Mouse (Mus musculus): ENCODE data around the gene Gipc3.

Gene Gipc3

GRCm38 (mm10) chr10:81344421-81345161 is 1.5 kb upstream of the Gipc3 start:
- no peak for DNase-seq

DNA sequence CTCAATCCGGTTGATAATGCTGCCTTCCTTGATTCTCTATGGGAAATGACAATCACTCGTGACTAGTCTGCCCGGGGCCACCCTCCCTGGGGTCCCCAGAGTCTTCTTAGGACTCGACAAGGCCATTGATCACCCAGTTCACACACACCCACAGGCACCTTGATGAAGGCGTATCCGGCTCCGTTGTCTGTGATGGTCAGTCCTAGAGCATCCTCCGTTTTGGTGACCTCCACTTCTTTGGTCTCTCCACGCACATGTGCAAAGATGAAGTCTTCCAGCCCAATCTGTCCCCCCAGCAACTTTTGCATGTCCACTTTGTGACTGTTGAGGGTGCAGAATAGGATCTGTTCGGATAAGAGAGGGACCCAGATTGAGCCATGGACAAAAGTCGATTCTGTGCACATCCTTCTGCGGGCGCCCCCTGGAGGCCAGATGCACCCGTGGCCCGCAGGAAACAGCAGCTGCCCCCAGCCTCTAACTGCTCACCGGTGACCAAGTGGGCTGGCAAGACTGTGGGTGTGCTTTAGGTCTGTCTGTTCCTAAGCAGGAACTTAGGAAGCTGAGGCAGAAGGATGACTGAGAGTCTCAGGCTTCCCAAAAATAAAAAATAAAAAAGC is 1.6 kb downstream of the Gipc3 start:
- DNase-seq = no peak

GRCm38 (mm10) chr10:81340551-81341332 is 2.3 kb downstream of the Gipc3 start:
- DNase-seq = no peak

- DNase-seq = no peak
Observed at GRCm38 (mm10) chr10:81336558-81336957, 6.5 kb downstream of the Gipc3 start.

DNA sequence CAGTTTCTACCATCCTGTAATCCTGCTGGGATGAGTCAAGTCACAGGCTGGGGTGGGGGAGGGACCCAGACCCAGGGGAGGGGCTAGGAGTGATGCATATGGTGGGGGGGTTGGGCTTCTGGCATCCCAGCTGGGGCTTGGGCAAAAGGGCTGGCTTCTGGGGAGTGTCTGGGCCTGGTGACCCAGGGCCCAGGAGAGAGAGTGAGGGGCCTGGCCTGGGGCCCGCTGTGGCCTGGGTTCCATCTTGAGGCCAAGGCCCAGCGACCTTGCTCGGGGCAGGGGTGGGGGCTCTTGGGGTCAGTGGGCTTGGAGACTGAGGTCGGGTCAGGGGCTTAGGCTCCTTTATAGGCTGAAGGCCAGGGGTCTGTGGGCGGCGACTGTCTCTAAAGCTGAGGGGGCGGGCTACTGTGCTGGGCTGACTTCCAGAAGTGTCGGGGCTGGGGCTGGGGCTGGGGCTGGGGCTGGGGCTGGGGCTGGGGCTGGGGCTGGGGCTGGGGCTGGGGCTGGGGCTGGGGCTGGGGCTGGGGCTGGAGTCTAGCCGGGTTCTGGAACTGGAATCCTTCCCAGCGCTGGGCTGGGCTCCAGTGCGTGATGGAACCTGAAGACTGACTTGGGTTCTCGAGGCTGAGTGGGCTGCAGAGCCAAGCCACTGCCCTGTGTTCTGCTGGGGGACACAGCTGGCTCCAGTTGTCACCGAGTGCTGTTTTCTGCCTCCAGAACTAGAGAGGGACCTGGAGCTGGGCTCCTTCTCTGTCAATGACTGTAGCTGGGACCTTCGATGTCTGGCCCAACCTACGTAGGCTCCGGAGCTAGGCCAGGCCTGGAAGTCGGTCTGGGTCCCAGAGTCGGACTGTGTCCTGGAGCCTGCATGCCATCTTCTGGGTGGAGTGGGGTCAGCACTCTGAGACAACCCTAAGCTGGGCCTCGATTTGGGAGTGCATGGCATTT is 7.4 kb downstream of the Gipc3 start:
- DNase-seq = no peak

DNA sequence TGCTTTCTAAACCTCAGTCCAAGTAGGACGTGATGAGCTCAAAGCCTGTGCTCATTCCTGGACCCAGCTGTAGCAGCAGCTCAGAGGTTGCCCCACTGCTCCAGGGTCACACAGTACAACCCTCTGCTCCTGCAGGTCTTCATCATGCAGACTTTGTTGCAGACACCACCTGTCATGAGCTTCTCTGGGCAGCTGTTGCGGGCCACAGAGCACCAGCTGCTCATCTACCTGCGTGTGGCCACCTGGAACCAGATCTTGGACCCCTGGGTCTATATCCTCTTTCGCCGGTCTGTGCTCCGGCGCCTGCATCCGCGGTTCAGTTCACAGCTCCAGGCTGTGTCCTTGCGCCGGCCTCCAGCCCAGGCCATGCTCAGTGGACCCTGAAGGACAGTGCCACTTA is 8.7 kb downstream of the Gipc3 start:
- DNase-seq = no peak

DNA sequence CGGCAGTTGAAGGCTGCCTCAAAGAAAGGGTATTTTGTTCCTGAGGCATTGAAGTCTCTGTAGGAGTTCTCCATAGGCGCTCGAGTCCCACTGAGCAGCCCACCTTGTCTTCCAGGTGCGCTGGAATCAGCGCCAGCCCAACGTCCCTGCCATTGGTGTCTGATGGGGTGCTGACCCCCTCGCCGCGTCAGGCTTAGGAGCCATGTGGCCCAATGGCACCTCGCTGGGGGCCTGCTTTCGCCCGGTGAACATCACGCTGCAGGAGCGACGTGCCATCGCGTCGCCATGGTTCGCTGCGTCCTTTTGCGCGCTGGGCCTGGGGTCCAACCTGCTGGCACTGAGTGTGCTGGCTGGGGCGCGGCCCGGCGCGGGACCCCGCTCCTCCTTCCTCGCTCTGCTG is 10.8 kb downstream of the Gipc3 start:
- no peak for DNase-seq

DNA sequence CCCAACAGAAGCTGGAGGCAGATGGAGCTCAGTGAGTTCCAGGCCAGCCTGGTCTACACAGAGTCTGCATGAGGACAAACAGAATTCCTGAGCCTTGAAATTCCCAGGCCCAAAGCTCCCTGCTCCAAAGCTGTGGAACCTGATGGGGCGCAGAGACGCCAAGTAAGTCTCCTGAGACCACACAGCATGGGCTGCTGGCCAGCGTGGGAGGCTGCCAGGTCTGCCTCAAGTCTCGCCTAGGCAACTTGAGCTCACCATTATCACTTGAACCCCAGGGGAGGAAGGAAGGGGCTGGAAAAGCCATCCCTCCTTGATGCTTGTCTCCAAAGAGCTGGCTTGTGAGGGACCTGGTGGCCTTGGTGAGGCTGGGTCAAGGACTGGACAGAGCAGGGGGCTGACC is 13.1 kb downstream of the Gipc3 start:
- DNase-seq = no peak

GRCm38 (mm10) chr10:81329194-81329975 is 13.7 kb downstream of the Gipc3 start:
- DNase-seq = no peak

GRCm38 (mm10) chr10:81328386-81328785 is 14.7 kb downstream of the Gipc3 start, which contains the start of gene Tbxa2r:
Tbxa2r (plus strand) TSS chr10:81328731.
- DNase-seq = no peak

- DNase-seq = no peak
Observed at GRCm38 (mm10) chr10:81327959-81328358, 15.1 kb downstream of the Gipc3 start.

GRCm38 (mm10) chr10:81326858-81327257 is 16.2 kb downstream of the Gipc3 start:
- no peak for DNase-seq

DNA sequence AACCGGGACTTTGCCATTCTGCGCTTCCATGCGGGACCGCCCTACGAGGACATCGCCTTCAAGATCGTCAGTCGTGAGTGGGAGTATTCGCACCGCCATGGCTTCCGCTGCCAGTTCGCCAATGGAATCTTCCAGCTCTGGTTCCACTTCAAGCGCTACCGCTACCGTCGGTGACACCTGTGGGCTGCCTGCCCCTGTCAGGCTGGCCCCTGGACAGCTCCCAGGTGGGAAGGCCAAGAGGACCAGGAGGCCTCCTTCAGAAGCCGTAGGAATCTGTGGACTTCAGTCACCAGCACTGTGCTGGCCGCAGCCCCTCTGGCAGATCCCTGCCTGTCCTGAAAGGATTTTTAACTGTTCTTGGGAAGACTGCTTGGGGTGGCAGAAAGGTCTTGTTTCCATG is 17.3 kb downstream of the Gipc3 start:
- DNase-seq = no peak

- DNase-seq = no peak
Observed at GRCm38 (mm10) chr10:81325176-81325575, 17.9 kb downstream of the Gipc3 start.

DNA sequence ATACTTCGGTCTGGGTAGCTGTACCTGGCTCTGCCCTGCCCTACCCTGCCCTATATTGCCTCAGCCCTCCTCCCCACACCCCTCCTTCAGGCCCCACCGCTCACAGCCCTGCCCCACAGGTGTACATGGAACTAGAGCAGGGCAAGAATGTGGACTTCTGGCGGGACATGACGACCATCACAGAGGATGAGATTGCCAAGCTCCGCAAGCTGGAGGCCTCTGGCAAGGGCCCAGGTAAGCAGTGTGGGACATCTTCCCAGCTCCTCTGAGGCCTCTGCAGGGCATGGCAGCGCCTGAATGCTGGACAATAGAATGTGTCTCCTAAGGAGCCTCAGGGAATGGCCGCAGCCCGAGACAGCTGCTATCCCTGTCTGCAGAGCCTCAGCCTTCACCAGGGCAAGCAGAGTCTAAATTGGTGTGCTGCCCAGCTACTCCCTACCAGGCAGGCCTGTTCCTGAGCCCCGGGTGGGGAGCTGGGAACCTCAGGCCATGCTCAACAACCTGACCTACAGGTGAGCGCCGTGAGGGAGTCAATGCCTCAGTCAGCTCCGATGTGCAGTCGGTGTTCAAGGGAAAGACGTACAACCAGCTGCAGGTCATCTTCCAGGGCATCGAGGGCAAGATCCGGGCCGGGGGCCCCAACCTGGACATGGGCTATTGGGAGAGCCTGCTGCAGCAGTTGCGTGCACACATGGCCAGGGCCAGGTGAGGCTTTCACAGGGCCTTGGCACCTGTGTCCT is 19.1 kb downstream of the Gipc3 start:
- DNase-seq = no peak

DNA sequence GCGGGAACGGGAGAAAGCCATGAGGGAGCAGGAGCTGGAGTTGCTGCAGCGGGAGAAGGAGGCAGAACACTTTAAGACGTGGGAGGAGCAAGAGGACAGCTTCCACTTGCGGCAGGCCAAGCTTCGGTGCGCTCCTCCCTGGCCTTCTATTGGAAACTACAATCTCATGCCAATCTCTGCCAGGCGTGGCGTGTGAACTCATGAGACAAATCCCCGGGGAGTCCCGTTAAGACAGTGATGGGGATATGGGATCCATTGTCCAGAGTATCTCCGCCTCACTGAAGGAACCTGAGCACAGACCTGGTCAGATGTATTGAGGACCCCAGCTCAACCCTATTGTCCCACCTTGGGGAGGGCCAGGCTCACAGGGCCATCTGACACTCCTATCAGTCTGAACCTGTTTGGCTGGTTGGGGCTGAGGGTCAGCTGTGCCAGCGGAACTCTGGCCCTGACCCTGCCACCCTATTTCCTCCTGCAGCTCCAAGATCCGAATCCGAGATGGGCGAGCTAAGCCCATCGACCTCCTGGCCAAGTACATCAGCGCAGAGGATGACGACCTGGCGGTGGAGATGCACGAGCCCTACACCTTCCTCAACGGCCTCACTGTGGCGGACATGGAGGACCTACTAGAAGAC is 19.8 kb downstream of the Gipc3 start:
- DNase-seq = no peak

DNA sequence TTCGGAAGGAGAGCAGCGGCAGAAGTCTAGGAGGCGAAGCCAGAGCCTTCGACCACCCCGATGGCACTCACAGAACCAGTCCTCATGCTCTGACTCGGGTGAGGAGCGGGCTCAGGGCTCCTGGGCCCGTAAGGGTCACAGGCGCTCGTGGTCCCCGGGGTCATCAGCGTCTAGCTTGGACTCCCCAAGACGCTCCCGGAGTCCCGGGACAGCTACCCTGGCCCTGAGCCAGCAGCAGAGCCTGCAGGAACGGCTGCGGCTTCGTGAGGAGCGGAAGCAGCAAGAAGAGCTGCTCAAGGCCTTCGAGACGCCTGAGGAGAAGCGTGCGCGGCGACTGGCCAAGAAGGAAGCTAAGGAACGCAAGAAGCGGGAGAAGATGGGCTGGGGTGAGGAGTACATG is 20.6 kb downstream of the Gipc3 start:
- DNase-seq = no peak

- no peak for DNase-seq
Observed at GRCm38 (mm10) chr10:81321436-81321835, 21.6 kb downstream of the Gipc3 start.

GRCm38 (mm10) chr10:81320550-81321347 is 22.3 kb downstream of the Gipc3 start, which contains the start of gene Cactin:
Cactin (plus strand) TSS chr10:81321103.
- DNase-seq = peak; percentile 100

All from right cerebral cortex, adult 18-20 months (tissue).